ENCODE assay signal across 27 mouse cellular contexts in the genomic region with DNA sequence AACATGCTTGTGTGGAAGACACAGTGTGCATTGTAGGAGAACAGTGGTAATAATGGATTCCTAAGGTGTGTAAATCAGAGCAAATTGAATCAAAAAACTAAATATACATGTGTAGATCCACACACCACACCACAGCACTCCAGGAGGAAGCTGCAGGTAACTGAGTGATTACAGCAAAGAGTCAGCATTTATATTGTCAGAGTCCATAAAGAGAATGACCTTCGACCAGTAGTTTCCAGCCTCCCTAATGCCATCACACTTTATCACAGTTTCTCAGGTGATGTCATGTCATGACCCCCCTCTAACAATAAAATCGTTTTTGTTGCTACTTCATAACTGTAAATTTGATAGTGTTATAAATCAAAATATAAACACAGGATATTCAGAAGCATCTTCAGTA.
"Had no signal": no experiment of that assay in that cellular context is flagged by ENCODE, and none has a peak within 500 bp of the region (broad histone marks: within the 10 kb centered on the region; RNA-seq: fewer than 3 reads in every experiment).

No protein-coding gene starts in this region.

- H3K27me3 ChIP-seq: embryonic facial prominence, embryonic 12.5 days; embryonic facial prominence, embryonic 13.5 days; embryonic facial prominence, embryonic 15.5 days; forebrain, embryonic 12.5 days; forebrain, embryonic 13.5 days; forebrain, embryonic 15.5 days had no signal

- ATAC-seq: forebrain, embryonic 13.5 days; forebrain, embryonic 14.5 days; forebrain, embryonic 15.5 days; forebrain, embryonic 16.5 days; forebrain, postnatal 0 days had no signal

- H3K4me2 ChIP-seq: embryonic facial prominence, embryonic 12.5 days; embryonic facial prominence, embryonic 13.5 days; embryonic facial prominence, embryonic 15.5 days; forebrain, embryonic 12.5 days; forebrain, embryonic 13.5 days; forebrain, embryonic 15.5 days had no signal

- H3K27ac ChIP-seq: embryonic facial prominence, embryonic 10.5 days; embryonic facial prominence, embryonic 12.5 days; embryonic facial prominence, embryonic 13.5 days; embryonic facial prominence, embryonic 15.5 days; forebrain, embryonic 10.5 days; forebrain, embryonic 12.5 days; forebrain, embryonic 13.5 days; forebrain, embryonic 15.5 days; gastrocnemius, adult 2 months; heart, adult 2 months had no signal

- DNase-seq: cerebellum, adult 8-10 months; cerebellum, adult 9-10 months; cerebellum, adult 9-11 months; cerebellum, postnatal 10 days; cerebellum, postnatal 14 days; cerebellum, postnatal 25 days; cerebellum, postnatal 36 days; embryo, embryonic 11 days; forebrain, postnatal 0 days; gastrocnemius, adult 2 months; gastrocnemius, postnatal 10 days; gastrocnemius, postnatal 14 days; gastrocnemius, postnatal 25 days; gastrocnemius, postnatal 36 days; heart, adult 18-20 months; heart, adult 2 months had no signal

- H3K9me3 ChIP-seq: embryonic facial prominence, embryonic 10.5 days; embryonic facial prominence, embryonic 12.5 days; embryonic facial prominence, embryonic 15.5 days; forebrain, embryonic 10.5 days; forebrain, embryonic 12.5 days; forebrain, embryonic 13.5 days; forebrain, embryonic 15.5 days had no signal

- H3K9ac ChIP-seq: embryonic facial prominence, embryonic 12.5 days; embryonic facial prominence, embryonic 13.5 days; embryonic facial prominence, embryonic 15.5 days; forebrain, embryonic 12.5 days; forebrain, embryonic 13.5 days; forebrain, embryonic 15.5 days; forebrain, postnatal 0 days had no signal

- H3K4me1 ChIP-seq: embryonic facial prominence, embryonic 10.5 days; embryonic facial prominence, embryonic 12.5 days; embryonic facial prominence, embryonic 13.5 days; embryonic facial prominence, embryonic 15.5 days; forebrain, embryonic 10.5 days; forebrain, embryonic 12.5 days; forebrain, embryonic 13.5 days; forebrain, embryonic 15.5 days had no signal

- H3K4me3 ChIP-seq: embryonic facial prominence, embryonic 10.5 days; embryonic facial prominence, embryonic 12.5 days; embryonic facial prominence, embryonic 13.5 days; embryonic facial prominence, embryonic 15.5 days; erythroblast, embryonic 14.5 days; forebrain, embryonic 10.5 days; forebrain, embryonic 12.5 days; forebrain, embryonic 13.5 days; forebrain, embryonic 15.5 days; gastrocnemius, adult 2 months; heart, adult 2 months had no signal

- H3K36me3 ChIP-seq: embryonic facial prominence, embryonic 10.5 days; embryonic facial prominence, embryonic 12.5 days; embryonic facial prominence, embryonic 13.5 days; embryonic facial prominence, embryonic 15.5 days; forebrain, embryonic 10.5 days; forebrain, embryonic 12.5 days; forebrain, embryonic 15.5 days had no signal
